Mouse (Mus musculus) monocyte, adult 2 months (primary cell): ENCODE measurements around the gene Ssu2.

ENCODE experiments used
- DNase-seq, 2 experiments: peaks; one replicate each; pipeline ENCODE4 v3.0.0; 2022; ENCODE audit warnings: low spot score in 2 of 2, low read depth in 1 of 2

The Ssu2 gene

GRCm38 (mm10) chr6:112387947-112388346 is at the start of gene Ssu2:
Gene Ssu2, minus strand, starts transcription at chr6:112388023.
- DNase-seq = no peak

- no peak for DNase-seq
Observed at GRCm38 (mm10) chr6:112426018-112426732, 38.4 kb upstream of the Ssu2 start.

- no peak for DNase-seq
Observed at GRCm38 (mm10) chr6:112423746-112424501, 36.1 kb upstream of the Ssu2 start.

- no peak for DNase-seq
Observed at GRCm38 (mm10) chr6:112420883-112421282, 33.1 kb upstream of the Ssu2 start.

- no peak for DNase-seq
Observed at GRCm38 (mm10) chr6:112419333-112419732, 31.5 kb upstream of the Ssu2 start.

- no peak for DNase-seq
Observed at GRCm38 (mm10) chr6:112404111-112404510, 16.3 kb upstream of the Ssu2 start.

- no peak for DNase-seq
Observed at GRCm38 (mm10) chr6:112401953-112402683, 14.3 kb upstream of the Ssu2 start.

- no peak for DNase-seq
Observed at GRCm38 (mm10) chr6:112397351-112397750, 9.5 kb upstream of the Ssu2 start.

GRCm38 (mm10) chr6:112396352-112396751 is 8.5 kb upstream of the Ssu2 start:
- DNase-seq = no peak

GRCm38 (mm10) chr6:112388385-112388784 is 562 bp upstream of the Ssu2 start:
- DNase-seq = no peak

GRCm38 (mm10) chr6:112386260-112386659 is 1.6 kb downstream of the Ssu2 start:
- DNase-seq = no peak

- no peak for DNase-seq
Observed at GRCm38 (mm10) chr6:112382990-112383685, 4.7 kb downstream of the Ssu2 start.

GRCm38 (mm10) chr6:112379054-112379453 is 8.8 kb downstream of the Ssu2 start:
- DNase-seq = no peak

- no peak for DNase-seq
Observed at GRCm38 (mm10) chr6:112375661-112376392, 12.0 kb downstream of the Ssu2 start.

- DNase-seq = no peak
Observed at GRCm38 (mm10) chr6:112373886-112374585, 13.8 kb downstream of the Ssu2 start.

- DNase-seq = no peak
Observed at GRCm38 (mm10) chr6:112365294-112365693, 22.5 kb downstream of the Ssu2 start.

GRCm38 (mm10) chr6:112364581-112364980 is 23.2 kb downstream of the Ssu2 start:
- no peak for DNase-seq

GRCm38 (mm10) chr6:112362349-112362958 is 25.4 kb downstream of the Ssu2 start:
- no peak for DNase-seq

GRCm38 (mm10) chr6:112360676-112361075 is 27.1 kb downstream of the Ssu2 start:
- no peak for DNase-seq

- no peak for DNase-seq
Observed at GRCm38 (mm10) chr6:112359341-112359740, 28.5 kb downstream of the Ssu2 start.
